Mouse (Mus musculus): ENCODE measurements around the gene Upk1a. TPM values are rescaled to one million over a fixed set of nuclear protein-coding genes. Genes with fewer than 3 reads are reported as not detected.
A peak's percentile ranks its signal among the peaks of the same experiment; 100 is the strongest.

The Upk1a gene
- polyA plus RNA-seq, 1 experiment from 2014 or later, result 0.35 TPM

DNA sequence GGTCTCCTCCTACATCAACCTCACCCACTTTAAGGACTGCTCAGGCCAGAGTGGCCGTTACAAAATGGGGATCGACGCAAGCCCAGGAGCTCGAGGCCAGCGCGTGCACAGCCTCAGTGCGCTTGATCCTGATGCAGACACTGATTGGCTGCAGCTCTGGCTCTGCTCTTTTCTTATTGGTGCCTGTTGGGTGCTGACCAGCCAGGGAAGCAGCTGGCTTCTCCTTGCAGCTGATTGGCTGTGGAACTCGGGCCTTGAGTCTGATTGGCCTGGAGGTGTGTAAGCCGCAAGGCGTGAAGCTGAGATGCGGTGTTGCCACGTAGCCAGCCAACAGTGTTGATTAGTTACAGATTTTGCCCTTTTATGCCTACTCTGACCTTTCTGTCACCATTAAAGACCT, 13.9 kb downstream of the Upk1a start, which contains the start of gene Zbtb32:
Gene Zbtb32 (minus strand): TSS at position 124 of the 400 bp plus-strand sequence.
- no peak within 1 kb of the TSS for H3K9ac ChIP-seq
- no peaks in the 10 kb centered on the region for H3K36me3 ChIP-seq
- H3K9me3 ChIP-seq (replicated peaks), result no peaks in the 10 kb centered on the region
- no peak within 1 kb of the TSS; the same call in 1 of the 2 replicates for H3K4me3 ChIP-seq
- H3K27ac ChIP-seq, result no peak within 1 kb of the TSS; the same call in 1 of the 2 replicates
- no peak for ATAC-seq (ENCODE audit: low FRiP score)
- H3K4me2 ChIP-seq (replicated peaks), result peak within 1 kb of the TSS; percentile 36
- WGBS, result 90% methylated on average over 12 of the region's 12 CpGs
- H3K27me3 ChIP-seq, result no peaks in the 10 kb centered on the region; the same call in 1 of the 2 replicates
- H3K4me1 ChIP-seq, result peaks cover 12% of the 10 kb centered on the region

DNA sequence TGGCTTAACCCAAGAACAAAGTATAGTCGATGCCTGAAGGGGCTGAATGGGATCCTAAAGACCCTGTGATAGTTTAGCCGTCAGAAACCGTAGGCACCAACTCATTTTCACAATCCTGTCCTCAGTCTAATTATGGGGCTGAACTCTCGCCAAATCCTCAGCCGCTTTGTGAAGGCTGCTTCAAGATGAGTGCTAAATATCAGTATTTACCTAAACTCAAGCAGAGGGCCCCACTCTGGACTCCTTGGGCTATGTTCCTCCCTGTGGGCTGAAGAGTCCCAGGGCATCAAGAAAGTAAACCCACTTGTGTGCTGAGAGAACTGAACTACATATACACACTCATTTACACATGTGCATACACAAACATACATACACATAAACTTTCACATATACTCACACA, 15.8 kb downstream of the Upk1a start:
- Histone ChIP-seq H3K9ac (no peak overlapping the region), H3K36me3 (no peaks in the 10 kb centered on the region), H3K9me3 (replicated peaks) (no peaks in the 10 kb centered on the region), H3K4me3 (no peak overlapping the region), H3K4me1 (peaks cover 14% of the 10 kb centered on the region), H3K4me2 (replicated peaks) (no peak overlapping the region), H3K27me3 (no peaks in the 10 kb centered on the region; the same call in 1 of the 2 replicates), H3K27ac (no peak overlapping the region)
- ATAC-seq (ENCODE audit: low FRiP score), result no peak
- 83% methylated on average over 5 of the region's 5 CpGs for WGBS

DNA sequence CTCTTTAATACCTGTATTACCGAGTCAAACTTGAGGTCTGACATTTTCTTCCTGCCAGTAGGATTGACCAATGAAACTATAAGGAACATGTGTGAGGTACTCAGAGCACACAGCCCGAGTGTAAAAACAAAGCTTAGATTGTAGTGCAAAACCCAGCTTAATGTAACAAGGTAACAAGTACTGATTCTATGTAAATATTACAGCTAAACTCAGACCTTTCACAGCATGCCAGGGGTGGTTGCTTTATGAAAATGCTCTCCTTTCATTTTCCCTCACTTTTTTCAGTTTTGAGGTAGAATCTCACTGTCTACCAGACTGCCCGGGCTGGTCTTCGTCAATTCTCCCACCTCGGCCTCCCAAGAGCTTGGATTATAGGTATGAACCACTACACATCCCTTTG, 16.6 kb downstream of the Upk1a start:
- Histone ChIP-seq H3K4me3 (no peak overlapping the region), H3K27ac (no peak overlapping the region), H3K27me3 (no peaks in the 10 kb centered on the region; the same call in 1 of the 2 replicates), H3K36me3 (no peaks in the 10 kb centered on the region), H3K9me3 (replicated peaks) (no peaks in the 10 kb centered on the region), H3K9ac (no peak overlapping the region), H3K4me2 (replicated peaks) (no peak overlapping the region), H3K4me1 (peaks cover 14% of the 10 kb centered on the region)
- WGBS, result 80% methylated on average over 5 of the region's 5 CpGs
- ATAC-seq (ENCODE audit: low FRiP score), result no peak

DNA sequence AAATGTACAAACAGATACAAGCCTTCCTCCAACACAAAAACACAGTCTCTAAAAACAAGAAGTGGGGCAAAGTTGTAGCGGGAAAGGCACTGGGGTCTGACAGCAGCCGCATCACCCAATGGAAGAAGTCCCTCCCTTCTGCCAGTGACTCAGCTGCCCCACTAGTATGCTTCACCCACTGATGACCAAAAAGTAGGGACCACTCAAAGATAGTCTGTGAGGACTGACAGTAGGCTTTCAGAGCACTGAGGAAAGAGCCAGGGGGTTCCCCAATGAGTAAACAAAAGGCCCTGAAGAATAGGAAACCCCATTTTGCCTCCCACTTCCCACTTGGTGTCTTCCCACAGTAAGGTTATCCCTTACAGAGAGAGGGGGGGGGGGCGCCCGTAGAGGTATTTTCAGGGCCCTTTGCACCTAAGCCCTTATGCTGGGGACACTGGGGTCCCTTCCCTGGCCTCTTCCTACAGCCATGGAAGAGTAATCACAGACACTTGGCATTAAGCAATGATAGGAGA, 18.1 kb downstream of the Upk1a start:
- H3K4me2 ChIP-seq (replicated peaks), result no peak overlapping the region
- no peak overlapping the region for H3K4me3 ChIP-seq
- no peaks in the 10 kb centered on the region; the same call in 1 of the 2 replicates for H3K27me3 ChIP-seq
- no peaks in the 10 kb centered on the region for H3K9me3 ChIP-seq (replicated peaks)
- no peak for ATAC-seq (ENCODE audit: low FRiP score)
- H3K9ac ChIP-seq, result no peak overlapping the region
- H3K36me3 ChIP-seq, result no peaks in the 10 kb centered on the region
- H3K4me1 ChIP-seq, result peaks cover 9% of the 10 kb centered on the region
- 68% methylated on average over 4 of the region's 4 CpGs for WGBS
- H3K27ac ChIP-seq, result no peak overlapping the region

DNA sequence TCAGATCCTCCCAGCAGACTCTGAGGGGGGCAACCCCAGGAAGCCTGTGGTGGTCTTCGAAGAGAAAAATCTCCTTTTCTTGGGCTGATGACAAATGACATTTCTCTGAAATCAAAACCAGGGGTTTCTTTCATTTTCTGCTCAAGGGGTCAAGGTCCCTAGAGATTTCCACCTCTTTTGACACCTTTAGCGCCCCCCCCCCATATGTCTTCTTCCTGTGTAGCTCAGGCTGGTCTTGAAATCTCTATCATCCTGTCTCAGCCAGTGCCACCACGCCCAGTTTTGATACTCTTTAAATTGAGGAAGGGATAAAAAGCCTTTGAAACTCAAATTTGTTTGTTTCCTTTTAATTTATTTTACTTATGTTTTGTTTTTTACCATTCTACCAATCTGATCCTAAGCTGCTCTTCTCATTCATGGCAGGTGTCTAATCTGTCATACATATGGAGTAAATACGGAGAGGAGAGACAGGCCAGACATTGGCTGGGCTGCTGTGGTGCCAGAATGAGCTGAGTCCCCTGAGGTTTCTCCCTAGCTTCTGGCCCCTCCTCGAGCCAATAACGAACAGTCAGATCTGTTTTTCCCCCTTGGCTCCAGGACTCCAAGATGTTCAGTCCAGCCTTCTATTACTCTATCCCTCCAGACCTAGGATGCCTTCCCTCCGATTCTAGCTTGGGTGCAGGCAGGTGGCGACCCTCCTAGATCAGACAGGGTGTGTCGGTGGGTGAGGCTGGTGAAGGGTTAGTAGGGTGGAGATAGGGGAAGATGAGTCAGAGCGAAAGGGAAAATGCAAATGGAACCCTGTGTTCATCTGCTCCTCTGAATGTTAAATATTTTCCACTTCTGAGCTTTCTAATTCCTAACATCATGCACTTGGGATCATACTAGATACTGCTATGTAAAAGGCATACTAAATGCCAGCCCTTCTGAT, 18.8 kb downstream of the Upk1a start:
- Histone ChIP-seq H3K36me3 (no peaks in the 10 kb centered on the region), H3K9ac (0 out of 2 replicates have a peak overlapping the region, but pooled peaks have one; percentile 13), H3K4me1 (peaks cover 9% of the 10 kb centered on the region), H3K9me3 (replicated peaks) (no peaks in the 10 kb centered on the region), H3K27me3 (no peaks in the 10 kb centered on the region; the same call in 1 of the 2 replicates), H3K27ac (no peak overlapping the region), H3K4me2 (replicated peaks) (no peak overlapping the region), H3K4me3 (no peak overlapping the region)
- WGBS, result 74% methylated on average over 10 of the region's 10 CpGs
- ATAC-seq (ENCODE audit: low FRiP score), result no peak

DNA sequence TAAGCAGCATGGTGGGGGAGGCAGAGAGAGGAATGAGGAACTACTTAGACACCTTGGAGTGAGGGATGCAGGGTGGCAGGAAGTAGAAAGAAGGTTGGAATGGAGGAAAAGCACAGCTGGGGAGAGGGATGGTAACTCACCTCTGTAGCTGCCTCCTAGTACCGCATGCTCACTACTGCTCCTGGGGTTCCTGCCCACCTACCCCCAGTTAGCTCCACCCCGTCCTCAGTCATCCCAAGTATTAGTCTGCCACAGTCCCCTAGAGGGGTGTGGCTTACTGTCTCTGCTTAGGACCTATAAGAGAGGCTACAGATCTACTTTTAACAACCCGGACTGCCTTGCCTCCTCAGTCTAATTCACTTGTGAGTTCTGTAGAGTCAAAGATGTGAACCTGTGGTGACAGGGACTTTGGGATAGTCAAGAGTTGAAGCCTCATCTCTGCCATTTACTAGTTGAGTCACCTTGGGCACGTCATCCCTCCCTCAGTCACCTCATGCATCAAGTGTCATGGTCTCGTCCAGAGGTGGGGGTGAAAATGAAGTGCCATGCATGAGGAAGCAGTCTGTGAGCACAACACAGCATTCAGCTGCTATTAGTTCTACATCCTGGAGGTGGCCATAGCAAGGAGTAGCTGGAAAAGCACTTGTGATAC, 19.7 kb downstream of the Upk1a start:
- no peaks in the 10 kb centered on the region for H3K9me3 ChIP-seq (replicated peaks)
- no peaks in the 10 kb centered on the region; the same call in 1 of the 2 replicates for H3K27me3 ChIP-seq
- no peak overlapping the region for H3K4me3 ChIP-seq
- H3K4me1 ChIP-seq, result peaks cover 9% of the 10 kb centered on the region
- no peak overlapping the region for H3K4me2 ChIP-seq (replicated peaks)
- ATAC-seq (ENCODE audit: low FRiP score), result no peak
- H3K36me3 ChIP-seq, result no peaks in the 10 kb centered on the region
- 49% methylated on average over 5 of the region's 5 CpGs for WGBS
- no peak overlapping the region for H3K9ac ChIP-seq
- H3K27ac ChIP-seq, result no peak overlapping the region

DNA sequence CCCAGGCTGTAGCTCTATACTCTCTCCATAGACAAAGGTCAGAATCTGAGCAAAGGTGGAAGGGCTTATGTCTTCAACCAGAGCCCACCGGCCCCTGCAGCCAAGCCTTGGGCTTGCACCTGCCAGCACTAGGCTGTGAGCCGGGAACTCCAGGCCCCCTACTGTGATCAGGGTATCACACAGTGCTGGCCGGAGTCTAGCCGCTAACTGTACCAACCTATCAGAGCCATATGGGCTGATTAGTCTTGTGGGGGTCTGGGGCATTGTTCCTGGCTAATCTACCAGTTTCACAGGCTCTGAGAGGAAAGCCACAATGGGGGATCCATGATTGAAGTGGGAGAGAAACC, 21.1 kb downstream of the Upk1a start:
- H3K4me2 ChIP-seq (replicated peaks), result no peak overlapping the region
- H3K36me3 ChIP-seq, result peaks cover 3% of the 10 kb centered on the region
- H3K27ac ChIP-seq, result no peak overlapping the region
- H3K9ac ChIP-seq, result no peak overlapping the region
- H3K9me3 ChIP-seq (replicated peaks), result no peaks in the 10 kb centered on the region
- ATAC-seq (ENCODE audit: low FRiP score), result no peak
- no peaks in the 10 kb centered on the region; the same call in 1 of the 2 replicates for H3K27me3 ChIP-seq
- no peak overlapping the region for H3K4me3 ChIP-seq
- WGBS, result 47% methylated on average over 4 of the region's 4 CpGs
- H3K4me1 ChIP-seq, result peaks cover 22% of the 10 kb centered on the region

DNA sequence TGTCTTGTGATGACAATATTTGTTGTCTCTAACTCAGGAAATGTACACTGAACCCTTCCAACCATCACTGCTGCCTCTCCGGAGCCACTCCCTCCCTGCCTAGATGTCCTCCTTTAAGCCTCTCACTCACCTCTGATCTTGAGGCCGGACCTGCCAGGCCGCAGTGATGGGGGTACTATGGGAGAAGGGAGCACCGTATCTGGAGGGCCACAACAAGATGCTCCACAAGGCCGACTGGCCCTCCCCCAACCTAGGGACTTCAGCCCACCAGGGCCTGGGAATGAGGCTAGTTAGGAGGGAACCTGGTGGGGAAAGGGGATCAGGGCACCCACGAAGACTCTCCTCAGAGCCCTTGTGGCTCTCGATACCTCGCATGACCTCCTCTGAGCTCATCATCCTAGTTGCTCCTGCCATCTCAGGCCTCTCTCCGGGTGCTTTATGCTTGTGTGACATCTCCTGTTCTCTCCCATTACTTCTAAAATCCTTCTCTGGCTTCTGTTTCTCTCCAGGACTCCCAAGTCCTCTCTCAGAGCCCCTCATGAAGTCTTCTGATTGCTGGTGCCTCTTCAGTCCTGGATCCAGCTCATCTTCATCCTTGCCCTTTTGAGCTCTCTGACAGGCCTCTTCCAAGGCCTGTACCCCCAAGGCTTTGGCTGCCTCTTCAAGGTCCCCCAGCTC, 21.6 kb downstream of the Upk1a start:
- Histone ChIP-seq H3K4me3 (no peak overlapping the region), H3K9me3 (replicated peaks) (no peaks in the 10 kb centered on the region), H3K27ac (no peak overlapping the region), H3K9ac (0 out of 2 replicates have a peak overlapping the region, but pooled peaks have one; percentile 1), H3K4me1 (peaks cover 26% of the 10 kb centered on the region), H3K27me3 (no peaks in the 10 kb centered on the region; the same call in 1 of the 2 replicates), H3K4me2 (replicated peaks) (no peak overlapping the region), H3K36me3 (peaks cover 7% of the 10 kb centered on the region)
- no peak for ATAC-seq (ENCODE audit: low FRiP score)
- 82% methylated on average over 9 of the region's 9 CpGs for WGBS

DNA sequence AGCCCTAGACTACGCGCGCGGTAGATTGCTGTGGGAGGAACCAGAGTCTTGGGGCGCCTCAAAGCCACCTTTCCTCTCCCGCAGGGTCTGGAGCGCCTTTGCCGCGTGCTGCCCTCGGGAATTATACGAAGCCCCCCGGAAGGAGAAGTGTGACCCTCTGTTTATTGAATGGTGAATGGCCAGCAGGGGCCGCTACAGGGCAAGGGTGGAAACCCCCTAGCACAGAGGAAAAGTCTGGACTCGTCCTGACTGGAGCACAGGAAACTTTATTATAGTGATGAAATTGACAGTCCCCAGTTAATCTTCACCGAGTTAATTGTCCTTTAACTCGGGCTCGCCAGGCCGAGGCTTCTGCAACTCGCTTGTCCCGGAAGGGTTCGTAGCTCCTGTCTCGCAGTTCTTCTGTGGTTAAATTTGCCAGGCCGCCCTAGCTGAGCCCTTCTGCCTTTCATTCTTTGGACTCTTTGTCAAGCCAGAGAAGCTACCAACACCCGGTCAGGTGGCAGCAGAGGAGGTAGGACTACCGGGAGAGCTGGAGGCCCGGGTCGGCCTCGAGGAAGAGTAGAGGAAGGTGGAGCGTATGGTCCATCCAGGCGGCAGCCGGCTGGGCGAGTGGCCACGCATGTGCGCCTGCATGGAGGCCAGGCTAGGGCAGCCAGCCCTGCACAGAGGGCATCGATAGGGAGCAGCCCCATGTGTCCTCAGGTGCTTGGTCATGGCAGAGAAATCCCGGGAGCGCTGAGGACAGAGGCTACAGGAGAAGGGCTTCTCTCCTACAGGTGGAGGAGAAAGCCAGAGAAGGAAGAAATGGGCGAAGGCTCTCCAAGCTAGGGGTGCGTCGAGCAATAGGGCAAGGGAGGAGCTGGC, 23.0 kb downstream of the Upk1a start:
- peak; percentile 67 for ATAC-seq (ENCODE audit: low FRiP score)
- peak overlapping the region; percentile 99 for H3K4me3 ChIP-seq
- H3K4me1 ChIP-seq, result peaks cover 26% of the 10 kb centered on the region
- peaks cover 20% of the 10 kb centered on the region for H3K36me3 ChIP-seq
- peak overlapping the region; percentile 93 for H3K27ac ChIP-seq
- H3K9me3 ChIP-seq (replicated peaks), result no peaks in the 10 kb centered on the region
- WGBS, result 28% methylated on average over 40 of the region's 40 CpGs
- H3K9ac ChIP-seq, result peak overlapping the region; percentile 59
- H3K4me2 ChIP-seq (replicated peaks), result peak overlapping the region; percentile 86
- no peaks in the 10 kb centered on the region for H3K27me3 ChIP-seq

DNA sequence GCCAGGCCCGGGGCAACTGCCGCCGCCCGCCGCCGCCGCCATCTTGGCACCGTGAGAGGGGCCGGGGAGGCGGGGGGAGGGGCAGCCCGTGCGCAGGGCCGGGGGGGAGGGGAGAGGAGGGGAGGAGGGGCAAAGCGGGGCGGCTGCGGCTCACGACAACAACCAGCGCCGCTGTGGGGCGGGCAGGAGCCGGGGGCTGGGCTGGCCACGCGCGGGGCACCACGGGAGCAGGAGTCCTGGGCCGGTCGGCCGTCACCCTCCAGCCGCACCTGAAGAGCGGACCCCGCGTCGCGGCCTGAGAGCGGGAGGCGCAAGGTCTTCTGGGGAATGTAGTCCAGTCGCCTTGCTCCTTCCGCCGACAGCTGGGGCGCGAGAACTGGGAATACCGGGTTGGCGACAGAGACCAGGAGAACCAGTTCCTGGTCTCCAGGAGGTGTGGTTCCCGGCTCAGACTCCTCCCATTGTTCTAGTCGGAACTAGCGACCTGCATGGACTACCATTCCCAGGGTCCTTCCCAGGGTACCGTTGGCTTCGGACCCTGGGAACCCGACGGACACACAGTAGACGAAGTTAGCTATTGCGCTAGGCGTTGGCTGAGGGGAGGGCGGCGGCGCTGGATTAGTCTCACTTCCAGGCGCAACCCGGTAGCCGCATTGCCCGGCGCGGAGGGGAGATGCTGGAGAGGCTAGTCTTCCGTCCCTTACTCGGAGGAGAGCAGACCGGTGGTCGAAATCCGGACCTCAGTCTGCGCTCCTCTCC, 23.8 kb downstream of the Upk1a start, which contains the start of gene Kmt2b:
Gene Kmt2b (minus strand): TSS at position 51 of the 759 bp plus-strand sequence.
- under 1% methylated on average over 41 of the region's 68 CpGs for WGBS
- peak within 1 kb of the TSS; percentile 99 for H3K4me3 ChIP-seq
- H3K36me3 ChIP-seq, result peaks cover 28% of the 10 kb centered on the region
- H3K27me3 ChIP-seq, result no peaks in the 10 kb centered on the region
- H3K27ac ChIP-seq, result peak within 1 kb of the TSS; percentile 93
- peak within 1 kb of the TSS; percentile 86 for H3K4me2 ChIP-seq (replicated peaks)
- peak; percentile 97 for ATAC-seq (ENCODE audit: low FRiP score)
- no peaks in the 10 kb centered on the region for H3K9me3 ChIP-seq (replicated peaks)
- H3K4me1 ChIP-seq, result peaks cover 26% of the 10 kb centered on the region
- H3K9ac ChIP-seq, result peak within 1 kb of the TSS; percentile 99

All from hindbrain, embryonic 12.5 days (tissue).